Mouse (Mus musculus) testis, adult 2 months (tissue): Measurements from ENCODE around the gene Hoxd10. TPM values are rescaled to one million over a fixed set of nuclear protein-coding genes. Genes with fewer than 3 reads are reported as not detected.

Source experiments
- H3K27ac ChIP-seq: fragments of 200-500 bp; 2 replicates; pipeline ENCODE4 v1.5.1; 2012; ENCODE audit warnings: low read depth, low read length; ENCODE audit not compliant: control insufficient read depth, insufficient read depth
- H3K27me3 ChIP-seq: fragments of 200-500 bp; 2 replicates; pipeline ENCODE4 v1.6.1; 2012; ENCODE audit warnings: mild to moderate bottlenecking, low read length, moderate library complexity; ENCODE audit not compliant: control insufficient read depth, insufficient read depth
- H3K36me3 ChIP-seq: fragments of 200-500 bp; 2 replicates; pipeline ENCODE4 v1.6.1; 2012; ENCODE audit warnings: mild to moderate bottlenecking, low read length; ENCODE audit not compliant: control insufficient read depth, insufficient read depth
- H3K4me1 ChIP-seq: fragments of 200-500 bp; 2 replicates; pipeline ENCODE4 v1.6.1; 2012; ENCODE audit warnings: low read length; ENCODE audit not compliant: control insufficient read depth, insufficient read depth
- H3K4me3 ChIP-seq: fragments of 200-500 bp; 2 replicates; pipeline ENCODE4 v1.5.1; 2012; ENCODE audit warnings: low read depth, mild to moderate bottlenecking, low read length, moderate library complexity, mixed read lengths; ENCODE audit not compliant: control insufficient read depth
- CTCF ChIP-seq: fragments of 200-500 bp; IDR thresholded peaks from 2 replicates; pipeline ENCODE4 v1.5.1; 2012; ENCODE audit warnings: low read depth, mild to moderate bottlenecking, inconsistent platforms, low read length, moderate library complexity; ENCODE audit not compliant: control insufficient read depth, insufficient read depth, insufficient replicate concordance
- POLR2A ChIP-seq: fragments of 200-500 bp; IDR thresholded peaks from 2 replicates; pipeline ENCODE4 v1.6.1; 2012; ENCODE audit warnings: low read depth, mild to moderate bottlenecking, inconsistent platforms, low read length, moderate library complexity; ENCODE audit not compliant: control insufficient read depth
- polyA plus RNA-seq: library from polyadenylated mRNA; depleted of rRNA; stranded (reverse); fragments of >200 nt; gene quantifications from 2 replicates; pipeline ENCODE4 v1.2.3, GENCODE M21; 2012; rRNA removed

The Hoxd10 gene
- polyA plus RNA-seq, 1 experiment = 0.73 TPM

- H3K27ac ChIP-seq = no peak overlapping the region
- H3K4me1 ChIP-seq = peaks cover 4% of the 10 kb centered on the region; the same call in 1 of the 2 replicates
- H3K36me3 ChIP-seq = no peaks in the 10 kb centered on the region
- no peak overlapping the region for H3K4me3 ChIP-seq
- peaks cover 5% of the 10 kb centered on the region for H3K27me3 ChIP-seq
- no peak for TF ChIP-seq CTCF
- no peak for TF ChIP-seq POLR2A
Observed at GRCm38 (mm10) chr2:74739869-74740268, 48.1 kb downstream of the Hoxd10 start.

DNA sequence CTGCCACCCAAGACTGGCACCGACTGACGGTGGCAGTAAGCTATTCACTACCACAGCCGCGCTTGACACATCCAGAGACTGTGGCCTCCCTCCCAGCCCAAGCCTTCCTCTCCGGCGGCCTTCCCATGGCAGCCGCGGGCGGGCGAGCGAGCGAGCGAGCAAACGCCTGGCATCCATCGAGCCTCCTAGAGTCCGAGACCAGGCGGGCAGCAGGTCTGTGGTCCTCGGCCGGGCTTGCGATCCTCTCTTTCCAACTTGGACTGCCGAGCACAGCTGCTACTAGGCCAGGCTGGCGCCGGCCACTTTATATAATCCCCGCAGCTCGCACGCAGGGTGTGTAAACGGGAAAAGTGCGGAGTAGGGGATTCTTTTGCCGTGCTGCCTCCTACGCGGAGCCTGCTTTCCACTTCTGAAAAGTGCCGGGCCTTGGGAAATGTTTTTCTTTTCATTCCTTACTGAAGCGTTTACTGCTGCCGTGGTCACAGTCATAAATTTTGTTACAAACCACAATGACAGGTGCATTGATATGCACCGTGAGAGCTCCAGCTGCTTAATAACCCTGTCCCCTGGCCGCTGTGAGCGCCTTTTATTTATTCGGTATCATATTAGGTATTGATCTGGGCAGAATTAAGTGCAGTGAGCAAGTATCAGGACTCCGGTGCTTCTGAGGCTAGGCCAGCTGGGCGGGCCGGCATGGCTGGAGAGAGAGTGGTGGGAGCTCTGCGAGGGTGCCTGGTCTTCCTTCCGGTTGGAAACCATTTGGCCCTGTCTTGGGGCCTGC lies 48.8 kb downstream of the Hoxd10 start:
- H3K27ac ChIP-seq = no peak overlapping the region
- H3K27me3 ChIP-seq = peaks cover 2% of the 10 kb centered on the region
- H3K36me3 ChIP-seq = no peaks in the 10 kb centered on the region
- TF ChIP-seq CTCF (no peak), POLR2A (no peak)
- H3K4me3 ChIP-seq = peak overlapping the region; percentile 6; the same call in 1 of the 2 replicates
- H3K4me1 ChIP-seq = peaks cover 5% of the 10 kb centered on the region; the same call in 1 of the 2 replicates

DNA sequence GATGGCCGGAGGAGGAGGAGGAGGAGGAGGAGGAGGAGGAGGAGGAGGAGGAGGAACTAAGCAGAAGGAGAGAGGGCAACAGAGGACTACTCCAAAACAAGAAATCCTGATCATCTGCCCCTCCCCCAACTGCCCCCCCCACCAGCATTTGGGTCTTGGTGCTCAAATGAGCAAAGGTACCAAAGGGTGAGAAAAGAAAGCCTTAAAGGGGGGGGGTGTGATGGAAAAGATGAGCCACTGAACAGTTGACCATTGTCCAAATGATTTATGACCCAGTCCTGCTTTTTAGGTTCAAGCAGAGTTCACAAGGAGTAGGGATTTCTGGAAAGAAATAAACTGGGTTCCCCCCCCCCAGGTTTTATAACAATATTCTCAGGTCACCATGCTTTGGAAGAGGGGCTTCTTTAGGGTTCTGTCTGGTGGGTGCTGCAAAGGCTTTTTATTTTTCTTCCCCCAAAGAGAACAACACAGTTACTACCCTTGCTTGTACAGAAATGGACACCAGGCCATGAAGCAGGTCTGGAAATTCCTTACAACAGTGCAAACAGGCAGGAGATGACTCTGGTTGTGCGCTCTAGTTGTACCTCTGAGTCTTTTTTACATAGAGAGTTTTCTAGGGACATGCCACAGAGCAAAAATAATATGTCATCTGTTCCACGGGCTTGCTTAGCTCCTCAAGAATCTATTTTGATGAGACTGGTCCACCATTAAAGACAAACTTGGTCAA lies 49.7 kb downstream of the Hoxd10 start:
- Histone ChIP-seq H3K4me3 (no peak overlapping the region), H3K4me1 (peaks cover 6% of the 10 kb centered on the region; the same call in 1 of the 2 replicates), H3K27me3 (peaks cover 2% of the 10 kb centered on the region), H3K27ac (no peak overlapping the region), H3K36me3 (no peaks in the 10 kb centered on the region)
- no peak for TF ChIP-seq POLR2A
- no peak for TF ChIP-seq CTCF

DNA sequence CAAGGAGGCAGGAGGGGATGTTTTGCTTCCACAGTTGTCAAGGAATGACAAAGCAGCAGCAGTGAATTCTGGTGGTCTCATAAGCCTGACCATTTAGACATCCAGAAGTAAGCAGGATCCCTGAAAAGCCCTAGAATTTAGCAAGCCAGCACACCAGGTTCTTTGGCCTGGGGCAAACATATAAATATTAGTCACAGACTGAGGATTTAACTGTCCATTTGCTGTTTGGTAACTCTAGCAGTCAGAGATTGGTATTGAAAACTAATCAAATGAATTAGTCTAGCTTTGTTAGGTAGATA lies 50.2 kb downstream of the Hoxd10 start:
- Histone ChIP-seq H3K27ac (no peak overlapping the region), H3K4me3 (no peak overlapping the region), H3K4me1 (peaks cover 10% of the 10 kb centered on the region), H3K36me3 (no peaks in the 10 kb centered on the region), H3K27me3 (peaks cover 2% of the 10 kb centered on the region)
- TF ChIP-seq POLR2A = no peak

Other genes starting within 250 kb of the Hoxd10 start
- 49.5 and 56.1 TPM in 2 replicates for gene Lnpk, start 112.5 kb upstream of the Hoxd10 start, polyA plus RNA-seq
- gene Evx2, start 32.4 kb upstream of the Hoxd10 start, polyA plus RNA-seq = 0.02 TPM in 2 replicates
- 0.11 TPM in 1 of 2 replicates, not detected in the other for gene Hoxd13, start 23.6 kb upstream of the Hoxd10 start, polyA plus RNA-seq
- gene Hoxd12, start 16.9 kb upstream of the Hoxd10 start, polyA plus RNA-seq = 0.05 TPM in 1 of 2 replicates, not detected in the other
- 0.23 TPM in 1 of 2 replicates, not detected in the other for gene Hoxd11, start 12.4 kb upstream of the Hoxd10 start, polyA plus RNA-seq
- 1.8 and 2.0 TPM in 2 replicates for gene Hoxd9, start 5.8 kb downstream of the Hoxd10 start, polyA plus RNA-seq
- 23.1 and 23.6 TPM in 2 replicates for gene Hoxd8, start 12.7 kb downstream of the Hoxd10 start, polyA plus RNA-seq
- gene Hoxd3, start 20.0 kb downstream of the Hoxd10 start, polyA plus RNA-seq = 0.48 and 1.4 TPM in 2 replicates
- 3.3 and 5.3 TPM in 2 replicates for gene Hoxd4, start 20.0 kb downstream of the Hoxd10 start, polyA plus RNA-seq
- gene Gm28230, start 34.8 kb downstream of the Hoxd10 start, polyA plus RNA-seq = 0.46 and 1.2 TPM in 2 replicates
- not detected in 2 replicates for gene Hoxd1, start 71.1 kb downstream of the Hoxd10 start, polyA plus RNA-seq
- gene Mtx2, start 133.9 kb downstream of the Hoxd10 start, polyA plus RNA-seq = 33.0 and 36.8 TPM in 2 replicates